Mouse (Mus musculus) stomach, postnatal 0 days (tissue): ENCODE measurements at regions not wholly inside any gene's neighbourhood (a gene's known extent, or its start where the extent isn't known, plus 50 kb on each side); places are given as distances from the start of the nearest gene placed in this dataset.

Source experiments
- CTCF ChIP-seq: IDR thresholded peaks from 2 replicates; pipeline ENCODE4 v1.5.1; 2016; ENCODE audit warnings: antibody characterized with exemption, low read depth, mild to moderate bottlenecking, moderate library complexity
- EP300 ChIP-seq: optimal IDR thresholded peaks from 2 replicates; pipeline ENCODE3; 2016; ENCODE audit warnings: antibody characterized with exemption

GRCm38 (mm10) chr13:110725821-110726220 is 331.0 kb downstream of the Plk2 start:
- no peak for TF ChIP-seq CTCF
- no peak for TF ChIP-seq EP300
